Mouse (Mus musculus) forebrain, embryonic 14.5 days (tissue): ENCODE results near the gene Lsr. TPM values are rescaled to one million over a fixed set of nuclear protein-coding genes. Genes with fewer than 3 reads are reported as not detected.

Experiments used
- ATAC-seq: fragments of 200-750 bp; cut with Nextera tagmentation; 2 replicates; pipeline ENCODE4 v1.8.0; 2017; ENCODE audit warnings: mild to moderate bottlenecking, moderate library complexity
- DNase-seq: peaks from one replicate; pipeline ENCODE4 v3.0.0-alpha.2; 2015; ENCODE audit warnings: low spot score
- H3K27ac ChIP-seq: fragments of 300-500 bp; sonication (generic); 2 replicates; pipeline ENCODE4 v1.5.1; 2014; ENCODE audit warnings: low read depth, mild to moderate bottlenecking, control low read depth, low read length, moderate library complexity
- H3K27me3 ChIP-seq: fragments of 300-500 bp; sonication (generic); replicated peaks from 2 replicates; pipeline ENCODE4 v1.6.1; 2014; ENCODE audit warnings: low read length, control low read depth, mixed read lengths; ENCODE audit not compliant: control insufficient read depth, insufficient read depth
- H3K36me3 ChIP-seq: fragments of 300-500 bp; sonication (generic); 2 replicates; pipeline ENCODE4 v1.6.1; 2014; ENCODE audit warnings: low read length, control low read depth; ENCODE audit not compliant: control insufficient read depth, insufficient read depth
- H3K4me1 ChIP-seq: fragments of 300-500 bp; sonication (generic); 2 replicates; pipeline ENCODE4 v1.6.1; 2014; ENCODE audit warnings: antibody characterized with exemption, low read length, control low read depth; ENCODE audit not compliant: control insufficient read depth, insufficient read depth
- H3K4me2 ChIP-seq: fragments of 300-500 bp; sonication (generic); 2 replicates; pipeline ENCODE4 v1.6.1; 2014; ENCODE audit warnings: mild to moderate bottlenecking, control low read depth, low read length
- H3K4me3 ChIP-seq: fragments of 300-500 bp; sonication (generic); 2 replicates; pipeline ENCODE4 v1.5.1; 2014; ENCODE audit warnings: low read depth, low read length, control low read depth
- H3K9ac ChIP-seq: fragments of 300-500 bp; sonication (generic); 2 replicates; pipeline ENCODE4 v1.6.1; 2014; ENCODE audit warnings: mild to moderate bottlenecking, low read length, control low read depth, moderate library complexity
- H3K9me3 ChIP-seq: fragments of 300-500 bp; sonication (generic); replicated peaks from 2 replicates; pipeline ENCODE4 v1.6.1; 2016; ENCODE audit warnings: low read length, control low read depth, mixed read lengths; ENCODE audit not compliant: control insufficient read depth
- WGBS: fragments of 180-500 bp; shearing (Covaris S2); extraction: QIAGEN DNeasy Blood & Tissue Kit; methylation state at CpG from one replicate; pipeline ENCODE4 v1.1.7; 2014; 5-methylcytosine and 5-hydroxymethylcytosine counted together
- polyA plus RNA-seq: library from polyadenylated mRNA; unstranded; fragments of >200 nt; fragmentation: Nextera tagmentation; extraction: Ambion mirVana; gene quantifications from 2 replicates; pipeline ENCODE4 v1.2.1, GENCODE M21; 2014

The Lsr gene
- polyA plus RNA-seq, 1 experiment from 2014 or later = 16.8 TPM

- no peak overlapping the region for H3K4me2 ChIP-seq
- 86% methylated on average over 4 of the region's 4 CpGs for WGBS
- ATAC-seq = no peak
- no peaks in the 10 kb centered on the region for H3K9me3 ChIP-seq
- DNase-seq = no peak
- peaks cover 8% of the 10 kb centered on the region for H3K27me3 ChIP-seq
- H3K4me1 ChIP-seq = peaks cover 8% of the 10 kb centered on the region; the same call in 1 of the 2 replicates
- H3K9ac ChIP-seq = no peak overlapping the region
- no peaks in the 10 kb centered on the region for H3K36me3 ChIP-seq
- no peak overlapping the region for H3K4me3 ChIP-seq
- H3K27ac ChIP-seq = no peak overlapping the region
Measured at GRCm38 (mm10) chr7:30969174-30969573, 4.1 kb downstream of the Lsr start.

DNA sequence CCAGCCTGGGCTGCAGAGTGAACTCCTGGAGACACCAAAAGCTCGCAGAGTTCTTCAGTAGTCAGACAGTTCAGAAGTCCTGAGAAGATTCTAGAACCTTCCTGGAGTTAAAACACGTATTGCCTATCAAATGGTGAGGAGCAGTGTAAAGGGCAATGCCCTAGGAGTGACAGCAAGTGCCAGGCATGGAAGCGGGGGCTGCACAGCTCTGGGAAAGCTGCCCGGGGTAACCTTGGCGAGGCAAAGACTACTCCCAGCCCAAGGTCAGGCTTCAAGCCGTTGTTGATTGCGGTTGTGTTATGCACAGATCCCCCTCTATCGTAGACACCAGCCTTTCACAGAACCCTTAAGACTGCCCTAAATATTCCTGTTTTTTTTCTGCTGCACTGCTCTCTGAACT lies 4.7 kb downstream of the Lsr start:
- WGBS = 92% methylated on average over 8 of the region's 8 CpGs
- ATAC-seq = no peak
- no peak overlapping the region for H3K4me2 ChIP-seq

GRCm38 (mm10) chr7:30966657-30967056 lies 6.6 kb downstream of the Lsr start:
- Histone ChIP-seq H3K27me3 (no peaks in the 10 kb centered on the region), H3K9ac (no peak overlapping the region), H3K27ac (no peak overlapping the region), H3K9me3 (no peaks in the 10 kb centered on the region), H3K4me1 (no peaks in the 10 kb centered on the region), H3K4me3 (no peak overlapping the region), H3K4me2 (no peak overlapping the region), H3K36me3 (no peaks in the 10 kb centered on the region)
- WGBS = 59% methylated on average over 3 of the region's 3 CpGs
- ATAC-seq = no peak
- no peak for DNase-seq

More for the DNA sequence above, 4.7 kb downstream of the Lsr start:
- no peaks in the 10 kb centered on the region for H3K9me3 ChIP-seq
- H3K4me3 ChIP-seq = no peak overlapping the region
- H3K27ac ChIP-seq = no peak overlapping the region
- DNase-seq = no peak
- H3K9ac ChIP-seq = no peak overlapping the region
- H3K4me1 ChIP-seq = peaks cover 7% of the 10 kb centered on the region; the same call in 1 of the 2 replicates
- H3K27me3 ChIP-seq = peaks cover 7% of the 10 kb centered on the region
- H3K36me3 ChIP-seq = no peaks in the 10 kb centered on the region

GRCm38 (mm10) chr7:30965677-30966076 lies 7.6 kb downstream of the Lsr start:
- no peak overlapping the region for H3K27ac ChIP-seq
- no peak overlapping the region for H3K4me3 ChIP-seq
- no peaks in the 10 kb centered on the region for H3K9me3 ChIP-seq
- no peak for DNase-seq
- H3K27me3 ChIP-seq = no peaks in the 10 kb centered on the region
- no peak overlapping the region for H3K4me2 ChIP-seq
- H3K9ac ChIP-seq = no peak overlapping the region
- no peak for ATAC-seq
- 79% methylated on average over 14 of the region's 14 CpGs for WGBS
- no peaks in the 10 kb centered on the region for H3K4me1 ChIP-seq
- no peaks in the 10 kb centered on the region for H3K36me3 ChIP-seq

GRCm38 (mm10) chr7:30964366-30964765 lies 8.9 kb downstream of the Lsr start:
- ATAC-seq = no peak

DNA sequence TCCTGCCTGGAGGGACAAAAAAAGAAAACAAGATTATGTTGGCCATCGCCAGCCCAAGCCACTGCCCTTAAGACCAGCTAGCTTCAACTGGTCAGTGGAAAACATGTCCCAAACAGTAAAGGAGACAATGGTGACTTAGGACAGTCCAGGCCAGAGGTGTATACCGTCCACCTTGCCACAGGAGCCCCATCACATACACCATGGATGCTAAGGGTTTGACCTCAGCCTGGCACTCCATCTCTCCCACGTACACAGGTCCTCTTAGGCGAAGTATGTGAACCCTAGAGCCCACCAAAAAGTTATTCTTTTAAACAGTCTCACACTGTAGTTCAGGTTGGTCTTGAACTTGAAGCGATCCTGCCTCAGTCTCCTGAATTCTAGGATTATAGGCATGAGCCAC lies 10.4 kb downstream of the Lsr start:
- Histone ChIP-seq H3K9me3 (no peaks in the 10 kb centered on the region), H3K9ac (no peak overlapping the region), H3K27me3 (no peaks in the 10 kb centered on the region), H3K4me2 (no peak overlapping the region), H3K27ac (no peak overlapping the region), H3K4me3 (no peak overlapping the region), H3K4me1 (peaks cover 6% of the 10 kb centered on the region), H3K36me3 (0 out of 2 replicates have a peak, but pooled peaks cover 8% of the 10 kb centered on the region)
- ATAC-seq (no peak), DNase-seq (no peak)
- WGBS = 86% methylated on average over 5 of the region's 5 CpGs

More at GRCm38 (mm10) chr7:30964366-30964765, 8.9 kb downstream of the Lsr start:
- no peak overlapping the region for H3K9ac ChIP-seq
- H3K4me3 ChIP-seq = no peak overlapping the region
- no peaks in the 10 kb centered on the region for H3K4me1 ChIP-seq
- 0 out of 2 replicates have a peak, but pooled peaks cover 5% of the 10 kb centered on the region for H3K36me3 ChIP-seq
- DNase-seq = no peak
- no peak overlapping the region for H3K4me2 ChIP-seq
- H3K27me3 ChIP-seq = no peaks in the 10 kb centered on the region
- H3K9me3 ChIP-seq = no peaks in the 10 kb centered on the region
- no peak overlapping the region for H3K27ac ChIP-seq
- WGBS = 95% methylated on average over 7 of the region's 7 CpGs

GRCm38 (mm10) chr7:30959786-30960349 lies 13.4 kb downstream of the Lsr start:
- Histone ChIP-seq H3K27me3 (no peaks in the 10 kb centered on the region), H3K4me2 (no peak overlapping the region), H3K4me1 (peaks cover 14% of the 10 kb centered on the region), H3K9me3 (no peaks in the 10 kb centered on the region), H3K4me3 (no peak overlapping the region), H3K36me3 (peaks cover 13% of the 10 kb centered on the region), H3K27ac (no peak overlapping the region), H3K9ac (no peak overlapping the region)
- no peak for ATAC-seq
- no peak for DNase-seq
- WGBS = 91% methylated on average over 6 of the region's 6 CpGs

DNA sequence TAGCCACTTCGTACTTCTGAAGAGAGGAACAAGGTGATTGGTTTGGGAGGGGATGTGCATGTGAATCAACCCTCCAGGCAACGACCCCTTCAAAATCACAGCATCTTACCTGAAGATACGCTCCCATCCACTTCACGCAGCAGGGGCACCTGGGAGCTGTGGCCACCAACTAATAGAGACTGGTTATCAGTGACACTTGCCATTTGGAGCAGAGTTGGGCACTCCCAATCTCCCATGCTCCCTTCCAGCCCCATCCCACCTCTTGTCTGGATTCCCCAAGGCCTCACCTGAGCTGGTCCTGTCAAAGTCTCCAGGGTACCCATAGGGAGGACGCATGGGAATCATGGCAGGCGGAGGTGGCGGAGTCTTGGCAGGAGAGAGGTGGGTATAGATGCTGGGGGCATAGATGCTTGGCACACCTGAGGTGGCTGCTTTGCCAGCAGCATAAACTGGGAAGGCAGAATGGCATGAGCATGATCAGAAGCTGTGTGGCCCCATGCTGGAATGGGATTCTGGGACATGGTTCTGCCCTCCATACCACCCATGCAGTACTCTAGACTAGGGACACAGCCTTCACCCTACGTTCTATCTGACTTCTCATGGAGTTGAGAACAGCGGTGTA lies 14.3 kb downstream of the Lsr start:
- WGBS = 96% methylated on average over 9 of the region's 9 CpGs
- DNase-seq (no peak), ATAC-seq (no peak)
- Histone ChIP-seq H3K36me3 (peaks cover 22% of the 10 kb centered on the region), H3K4me2 (no peak overlapping the region), H3K4me3 (no peak overlapping the region), H3K27ac (no peak overlapping the region), H3K9me3 (no peaks in the 10 kb centered on the region), H3K9ac (no peak overlapping the region), H3K4me1 (peaks cover 14% of the 10 kb centered on the region), H3K27me3 (no peaks in the 10 kb centered on the region)

- Histone ChIP-seq H3K27ac (peak overlapping the region; percentile 98), H3K4me1 (peaks cover 14% of the 10 kb centered on the region), H3K27me3 (no peaks in the 10 kb centered on the region), H3K9me3 (no peaks in the 10 kb centered on the region), H3K36me3 (peaks cover 29% of the 10 kb centered on the region), H3K4me3 (peak overlapping the region; percentile 92), H3K9ac (peak overlapping the region; percentile 94), H3K4me2 (peak overlapping the region; percentile 57)
- DNase-seq (no peak), ATAC-seq (no peak)
- WGBS = 78% methylated on average over 28 of the region's 28 CpGs
Measured at GRCm38 (mm10) chr7:30958109-30958865, 15.0 kb downstream of the Lsr start.
